Mouse (Mus musculus): ENCODE data around the gene Wbp4. TPM values are rescaled to one million over a fixed set of nuclear protein-coding genes. Genes with fewer than 3 reads are reported as not detected.

Gene Wbp4
- total and polyA plus RNA-seq, 3 experiments = 3.7 to 22.7 (median 22.0) TPM

DNA sequence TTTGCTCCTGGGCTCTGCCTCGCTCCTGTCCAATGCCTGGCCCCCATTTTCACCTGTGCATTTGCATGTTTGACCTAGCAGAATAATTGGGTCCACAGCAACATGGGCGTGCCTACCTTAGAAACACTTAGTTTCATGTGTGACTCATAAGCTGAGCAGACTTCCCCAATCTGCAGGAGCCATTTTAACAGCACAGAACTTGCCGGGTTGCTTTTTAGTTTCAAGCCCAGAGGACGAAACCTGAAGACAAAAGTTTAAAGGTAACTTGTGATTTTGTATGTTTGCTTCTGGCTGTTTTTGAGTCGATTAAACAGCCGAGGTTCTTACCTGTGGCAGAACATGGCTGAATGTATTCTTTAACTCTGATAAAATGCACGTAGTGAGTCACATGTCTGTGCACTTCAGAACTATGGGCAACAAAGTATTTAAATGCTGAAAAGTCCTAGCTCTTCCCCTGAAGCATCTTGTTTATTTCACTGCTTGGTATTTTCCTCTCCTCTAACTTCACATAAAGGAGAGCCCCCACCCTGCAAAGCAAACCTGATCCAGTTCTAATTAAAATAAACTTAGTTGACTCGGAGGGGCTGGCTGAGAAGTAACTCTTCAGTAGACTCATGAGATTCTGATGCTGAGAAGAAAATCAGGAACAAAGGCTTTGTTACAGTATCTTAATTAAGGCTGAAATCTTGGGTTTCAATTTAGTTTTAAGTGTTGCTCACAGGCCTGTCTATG lies 34.4 kb upstream of the Wbp4 start:
- Histone ChIP-seq H3K4me3 (peak overlapping the region; percentile 9; the same call in 1 of the 2 replicates), H3K9ac (ENCODE audit: low read depth, low read length) (no peak overlapping the region; the same call in 1 of the 2 replicates), H3K27me3 (ENCODE audit: control insufficient read depth, insufficient read depth, low read length) (no peaks in the 10 kb centered on the region), H3K4me1 (ENCODE audit: control insufficient read depth, insufficient read depth, low read length) (peaks cover 15% of the 10 kb centered on the region), H3K36me3 (ENCODE audit: control insufficient read depth, insufficient read depth, low read length) (peaks cover 27% of the 10 kb centered on the region), H3K27ac (peak overlapping the region; percentile 42), H3K79me2 (replicated peaks; ENCODE audit: control insufficient read depth, insufficient read depth, low read length) (peaks cover 9% of the 10 kb centered on the region)
- intact Hi-C loops (cut with DNase I) = no loop called here
- peak in 1 of 2 experiments; percentile 56 for DNase-seq
- WGBS = 70% methylated on average over 8 of the region's 8 CpGs
- TF ChIP-seq CTCF (IDR thresholded peaks at IDR 0.05) = no peak

- Histone ChIP-seq H3K4me1 (ENCODE audit: control insufficient read depth, insufficient read depth, low read length) (peaks cover 15% of the 10 kb centered on the region), H3K4me3 (no peak overlapping the region)
- no peak for TF ChIP-seq POLR2A (IDR thresholded peaks at IDR 0.05; ENCODE audit: insufficient read depth, low read depth, low read length)
- no peak for TF ChIP-seq EP300 (IDR thresholded peaks at IDR 0.05; ENCODE audit: insufficient read depth, low read depth, low read length)
- TF ChIP-seq CTCF (IDR thresholded peaks at IDR 0.05) = no peak
Measured at GRCm38 (mm10) chr14:79515100-79515499, 33.8 kb upstream of the Wbp4 start.

GRCm38 (mm10) chr14:79513951-79514350 lies 32.6 kb upstream of the Wbp4 start:
- intact Hi-C loops (cut with DNase I) = no loop called here

More at GRCm38 (mm10) chr14:79515100-79515499, 33.8 kb upstream of the Wbp4 start:
- H3K27me3 ChIP-seq (ENCODE audit: control insufficient read depth, insufficient read depth, low read length) = no peaks in the 10 kb centered on the region
- DNase-seq = no peak
- 86% methylated on average over 8 of the region's 8 CpGs for WGBS
- H3K27ac ChIP-seq = peak overlapping the region; percentile 42
- no peak overlapping the region for H3K9ac ChIP-seq (ENCODE audit: low read depth, low read length)
- intact Hi-C loops (cut with DNase I) = no loop called here
- peaks cover 27% of the 10 kb centered on the region for H3K36me3 ChIP-seq (ENCODE audit: control insufficient read depth, insufficient read depth, low read length)
- H3K79me2 ChIP-seq (replicated peaks; ENCODE audit: control insufficient read depth, insufficient read depth, low read length) = peaks cover 9% of the 10 kb centered on the region

DNA sequence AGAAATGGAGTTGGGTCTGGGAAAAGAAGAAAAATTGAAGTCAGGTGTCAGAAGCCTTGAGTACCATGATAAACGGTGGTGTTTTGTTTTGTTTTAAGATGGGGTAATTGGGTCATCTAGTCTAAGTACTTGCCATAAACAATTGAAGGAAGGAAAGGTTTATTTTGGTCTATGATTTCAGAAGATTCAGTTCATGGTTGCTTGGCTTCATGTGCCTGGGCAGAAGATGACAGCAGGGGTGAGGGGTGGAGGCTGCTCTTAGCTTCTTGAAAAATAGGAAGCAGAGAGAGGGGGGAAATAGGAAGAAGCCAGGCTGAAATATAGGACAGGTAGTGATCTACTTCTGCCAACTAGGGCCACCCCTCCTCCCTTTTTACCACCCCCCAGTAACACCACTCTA lies 30.2 kb upstream of the Wbp4 start:
- H3K79me2 ChIP-seq (replicated peaks; ENCODE audit: control insufficient read depth, insufficient read depth, low read length) = 0 out of 2 replicates have a peak, but pooled peaks cover 3% of the 10 kb centered on the region
- WGBS = 47% methylated on average over 1 of the region's 1 CpGs
- peaks cover 15% of the 10 kb centered on the region for H3K4me1 ChIP-seq (ENCODE audit: control insufficient read depth, insufficient read depth, low read length)
- H3K9ac ChIP-seq (ENCODE audit: low read depth, low read length) = no peak overlapping the region
- H3K4me3 ChIP-seq = no peak overlapping the region
- no peaks in the 10 kb centered on the region for H3K27me3 ChIP-seq (ENCODE audit: control insufficient read depth, insufficient read depth, low read length)
- no peak for TF ChIP-seq POLR2A (IDR thresholded peaks at IDR 0.05; ENCODE audit: insufficient read depth, low read depth, low read length)
- TF ChIP-seq EP300 (IDR thresholded peaks at IDR 0.05; ENCODE audit: insufficient read depth, low read depth, low read length) = no peak
- no peak for TF ChIP-seq CTCF (IDR thresholded peaks at IDR 0.05)
- peak overlapping the region; percentile 79 for H3K27ac ChIP-seq
- intact Hi-C loops (cut with DNase I) = loop anchor here (2.0 kb wide), 1 partner anchor 29 kb away; no protein-coding TSS in a partner anchor
- H3K36me3 ChIP-seq (ENCODE audit: control insufficient read depth, insufficient read depth, low read length) = peaks cover 23% of the 10 kb centered on the region
- no peak for DNase-seq

More at GRCm38 (mm10) chr14:79513951-79514350, 32.6 kb upstream of the Wbp4 start:
- H3K9ac ChIP-seq (ENCODE audit: low read depth, low read length) = no peak overlapping the region
- H3K4me3 ChIP-seq = no peak overlapping the region
- H3K79me2 ChIP-seq (replicated peaks; ENCODE audit: control insufficient read depth, insufficient read depth, low read length) = peaks cover 9% of the 10 kb centered on the region
- H3K27ac ChIP-seq = no peak overlapping the region; the same call in 1 of the 2 replicates
- peaks cover 25% of the 10 kb centered on the region for H3K36me3 ChIP-seq (ENCODE audit: control insufficient read depth, insufficient read depth, low read length)
- no peaks in the 10 kb centered on the region for H3K27me3 ChIP-seq (ENCODE audit: control insufficient read depth, insufficient read depth, low read length)
- H3K4me1 ChIP-seq (ENCODE audit: control insufficient read depth, insufficient read depth, low read length) = peaks cover 15% of the 10 kb centered on the region
- TF ChIP-seq POLR2A (IDR thresholded peaks at IDR 0.05; ENCODE audit: insufficient read depth, low read depth, low read length) = no peak
- peak; percentile 40 for TF ChIP-seq CTCF (IDR thresholded peaks at IDR 0.05)
- no peak for DNase-seq
- WGBS = 76% methylated on average over 2 of the region's 2 CpGs

DNA sequence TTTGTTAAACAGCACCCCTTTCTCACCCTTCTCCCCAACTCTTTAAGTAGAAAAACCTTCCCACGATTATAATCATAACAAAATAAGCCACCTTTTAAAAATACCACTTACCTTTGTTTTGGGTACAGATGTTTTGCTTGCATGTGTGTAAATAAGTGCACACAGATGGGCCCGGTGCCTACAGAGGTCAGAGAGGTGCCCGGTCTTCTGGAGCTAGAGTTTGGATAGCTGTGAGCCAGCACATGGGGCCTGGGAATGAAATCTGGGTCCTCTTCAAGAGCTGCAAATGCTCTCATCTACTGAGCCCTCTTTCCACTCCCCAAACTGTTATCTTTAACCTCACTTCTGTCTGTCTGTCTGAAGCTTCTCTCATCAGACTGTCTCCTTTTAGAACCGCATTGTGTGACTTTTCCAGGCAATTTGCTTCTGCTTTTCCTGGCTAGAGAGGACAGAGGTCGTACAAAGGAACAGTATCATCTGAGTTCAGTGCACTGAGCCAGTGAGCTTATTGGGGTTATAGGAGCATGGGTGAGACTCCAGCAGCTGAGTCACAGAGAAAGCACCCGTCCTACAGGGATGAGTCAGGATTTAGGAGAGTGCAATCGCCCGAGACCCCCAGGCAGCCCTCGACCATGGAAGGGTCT lies 27.5 kb upstream of the Wbp4 start:
- Histone ChIP-seq H3K4me3 (peak overlapping the region; percentile 23; the same call in 1 of the 2 replicates), H3K27ac (peak overlapping the region; percentile 78), H3K4me1 (ENCODE audit: control insufficient read depth, insufficient read depth, low read length) (peaks cover 15% of the 10 kb centered on the region), H3K27me3 (ENCODE audit: control insufficient read depth, insufficient read depth, low read length) (no peaks in the 10 kb centered on the region), H3K9ac (ENCODE audit: low read depth, low read length) (no peak overlapping the region), H3K36me3 (ENCODE audit: control insufficient read depth, insufficient read depth, low read length) (peaks cover 19% of the 10 kb centered on the region), H3K79me2 (replicated peaks; ENCODE audit: control insufficient read depth, insufficient read depth, low read length) (0 out of 2 replicates have a peak, but pooled peaks cover 2% of the 10 kb centered on the region)
- intact Hi-C loops (cut with DNase I) = no loop called here
- TF ChIP-seq CTCF (IDR thresholded peaks at IDR 0.05) (no peak), POLR2A (IDR thresholded peaks at IDR 0.05; ENCODE audit: insufficient read depth, low read depth, low read length) (no peak), EP300 (IDR thresholded peaks at IDR 0.05; ENCODE audit: insufficient read depth, low read depth, low read length) (no peak)
- WGBS = 55% methylated on average over 9 of the region's 9 CpGs
- no peak for DNase-seq

- Histone ChIP-seq H3K9ac (ENCODE audit: low read depth, low read length) (no peak overlapping the region), H3K79me2 (replicated peaks; ENCODE audit: control insufficient read depth, insufficient read depth, low read length) (0 out of 2 replicates have a peak, but pooled peaks cover 2% of the 10 kb centered on the region), H3K4me3 (peak overlapping the region; percentile 23; the same call in 1 of the 2 replicates), H3K36me3 (ENCODE audit: control insufficient read depth, insufficient read depth, low read length) (peaks cover 25% of the 10 kb centered on the region), H3K27me3 (ENCODE audit: control insufficient read depth, insufficient read depth, low read length) (no peaks in the 10 kb centered on the region), H3K27ac (peak overlapping the region; percentile 78), H3K4me1 (ENCODE audit: control insufficient read depth, insufficient read depth, low read length) (peaks cover 19% of the 10 kb centered on the region)
- WGBS = 81% methylated on average over 1 of the region's 1 CpGs
- intact Hi-C loops (cut with DNase I) = no loop called here
- TF ChIP-seq EP300 (IDR thresholded peaks at IDR 0.05; ENCODE audit: insufficient read depth, low read depth, low read length) (no peak), CTCF (IDR thresholded peaks at IDR 0.05) (no peak), POLR2A (IDR thresholded peaks at IDR 0.05; ENCODE audit: insufficient read depth, low read depth, low read length) (no peak)
- no peak for DNase-seq
Measured at GRCm38 (mm10) chr14:79507846-79508245, 26.5 kb upstream of the Wbp4 start.

Measured in heart, adult 2 months (tissue).